Mouse (Mus musculus) hindbrain, embryonic 12.5 days (tissue): ENCODE measurements around the gene Ikzf2. TPM values are rescaled to one million over a fixed set of nuclear protein-coding genes. Genes with fewer than 3 reads are reported as not detected.

Source experiments
- ATAC-seq: fragments of 200-750 bp; cut with Nextera tagmentation; 2 replicates; pipeline ENCODE4 v1.8.0; 2017; ENCODE audit warnings: moderate TSS enrichment; ENCODE audit not compliant: low FRiP score
- H3K27ac ChIP-seq: fragments of 300-500 bp; sonication (generic); 2 replicates; pipeline ENCODE4 v1.5.1; 2016; ENCODE audit warnings: mild to moderate bottlenecking
- H3K27me3 ChIP-seq: fragments of 300-500 bp; sonication (generic); 2 replicates; pipeline ENCODE4 v1.6.1; 2016; ENCODE audit warnings: mild to moderate bottlenecking
- H3K36me3 ChIP-seq: fragments of 300-500 bp; sonication (generic); 2 replicates; pipeline ENCODE4 v1.6.1; 2016; ENCODE audit warnings: mild to moderate bottlenecking
- H3K4me1 ChIP-seq: fragments of 300-500 bp; sonication (generic); 2 replicates; pipeline ENCODE4 v1.6.1; 2016
- H3K4me2 ChIP-seq: fragments of 300-500 bp; sonication (generic); replicated peaks from 2 replicates; pipeline ENCODE4 v1.6.1; 2016; ENCODE audit warnings: mild to moderate bottlenecking
- H3K4me3 ChIP-seq: fragments of 300-500 bp; sonication (generic); 2 replicates; pipeline ENCODE4 v1.5.1; 2016; ENCODE audit warnings: mild to moderate bottlenecking
- H3K9ac ChIP-seq: fragments of 300-500 bp; sonication (generic); 2 replicates; pipeline ENCODE4 v1.6.1; 2016; ENCODE audit warnings: mild to moderate bottlenecking, moderate library complexity
- H3K9me3 ChIP-seq: fragments of 300-500 bp; sonication (generic); replicated peaks from 2 replicates; pipeline ENCODE4 v1.6.1; 2016; ENCODE audit warnings: mild to moderate bottlenecking
- WGBS: fragments of 180-500 bp; shearing (Covaris S2); methylation state at CpG from one replicate; pipeline ENCODE4 v1.1.7; 2016; 5-methylcytosine and 5-hydroxymethylcytosine counted together
- polyA plus RNA-seq: library from polyadenylated mRNA; unstranded; fragments of >200 nt; fragmentation: Nextera tagmentation; extraction: Ambion mirVana; gene quantifications from 2 replicates; pipeline ENCODE4 v1.2.1, GENCODE M21; 2016

The Ikzf2 gene
- polyA plus RNA-seq, 1 experiment from 2014 or later = 6.2 TPM

- ATAC-seq = no peak
- 91% methylated on average over 5 of the region's 5 CpGs for WGBS
Observed at GRCm38 (mm10) chr1:69559443-69560090, 127.5 kb downstream of the Ikzf2 start.

GRCm38 (mm10) chr1:69555636-69556151 lies 131.4 kb downstream of the Ikzf2 start:
- Histone ChIP-seq H3K27ac (no peak overlapping the region), H3K9me3 (no peaks in the 10 kb centered on the region), H3K4me3 (no peak overlapping the region), H3K36me3 (no peaks in the 10 kb centered on the region), H3K27me3 (no peaks in the 10 kb centered on the region), H3K4me2 (no peak overlapping the region), H3K4me1 (no peaks in the 10 kb centered on the region), H3K9ac (no peak overlapping the region)
- ATAC-seq = no peak
- WGBS = 96% methylated on average over 5 of the region's 5 CpGs

More at GRCm38 (mm10) chr1:69559443-69560090, 127.5 kb downstream of the Ikzf2 start:
- no peak overlapping the region for H3K4me3 ChIP-seq
- no peak overlapping the region for H3K9ac ChIP-seq
- no peaks in the 10 kb centered on the region for H3K36me3 ChIP-seq
- no peak overlapping the region for H3K4me2 ChIP-seq
- H3K4me1 ChIP-seq = no peaks in the 10 kb centered on the region
- no peaks in the 10 kb centered on the region for H3K27me3 ChIP-seq
- H3K9me3 ChIP-seq = no peaks in the 10 kb centered on the region
- H3K27ac ChIP-seq = no peak overlapping the region

- H3K4me3 ChIP-seq = no peak overlapping the region
- WGBS = 91% methylated on average over 4 of the region's 4 CpGs
- H3K27ac ChIP-seq = no peak overlapping the region
- no peaks in the 10 kb centered on the region for H3K27me3 ChIP-seq
- no peak overlapping the region for H3K9ac ChIP-seq
- no peaks in the 10 kb centered on the region for H3K9me3 ChIP-seq
- no peak overlapping the region for H3K4me2 ChIP-seq
- H3K4me1 ChIP-seq = no peaks in the 10 kb centered on the region
- no peaks in the 10 kb centered on the region for H3K36me3 ChIP-seq
- ATAC-seq = no peak
Observed at GRCm38 (mm10) chr1:69549987-69550386, 137.1 kb downstream of the Ikzf2 start.

GRCm38 (mm10) chr1:69545885-69546253 lies 141.2 kb downstream of the Ikzf2 start:
- WGBS = 95% methylated on average over 1 of the region's 1 CpGs

GRCm38 (mm10) chr1:69545217-69545884 lies 141.7 kb downstream of the Ikzf2 start:
- Histone ChIP-seq H3K4me2 (no peak overlapping the region), H3K9me3 (no peaks in the 10 kb centered on the region), H3K36me3 (no peaks in the 10 kb centered on the region), H3K9ac (no peak overlapping the region), H3K4me1 (no peaks in the 10 kb centered on the region), H3K27ac (no peak overlapping the region), H3K27me3 (no peaks in the 10 kb centered on the region), H3K4me3 (no peak overlapping the region)
- WGBS = 94% methylated on average over 8 of the region's 8 CpGs
- ATAC-seq = no peak

More at GRCm38 (mm10) chr1:69545885-69546253, 141.2 kb downstream of the Ikzf2 start:
- no peak for ATAC-seq
- Histone ChIP-seq H3K9ac (no peak overlapping the region), H3K36me3 (no peaks in the 10 kb centered on the region), H3K4me2 (no peak overlapping the region), H3K27me3 (no peaks in the 10 kb centered on the region), H3K9me3 (no peaks in the 10 kb centered on the region), H3K4me3 (no peak overlapping the region), H3K27ac (no peak overlapping the region), H3K4me1 (no peaks in the 10 kb centered on the region)

GRCm38 (mm10) chr1:69543774-69544597 lies 143.1 kb downstream of the Ikzf2 start:
- WGBS = 89% methylated on average over 6 of the region's 6 CpGs
- no peak overlapping the region for H3K4me2 ChIP-seq
- no peak overlapping the region for H3K9ac ChIP-seq
- ATAC-seq = no peak
- no peaks in the 10 kb centered on the region for H3K27me3 ChIP-seq
- no peak overlapping the region for H3K27ac ChIP-seq
- H3K4me3 ChIP-seq = no peak overlapping the region
- H3K9me3 ChIP-seq = no peaks in the 10 kb centered on the region
- H3K4me1 ChIP-seq = no peaks in the 10 kb centered on the region
- no peaks in the 10 kb centered on the region for H3K36me3 ChIP-seq

GRCm38 (mm10) chr1:69542546-69542945 lies 144.5 kb downstream of the Ikzf2 start:
- no peak overlapping the region for H3K4me2 ChIP-seq
- no peak overlapping the region for H3K4me3 ChIP-seq
- no peak overlapping the region for H3K27ac ChIP-seq
- WGBS = 92% methylated on average over 3 of the region's 3 CpGs
- no peaks in the 10 kb centered on the region for H3K36me3 ChIP-seq
- no peaks in the 10 kb centered on the region for H3K27me3 ChIP-seq
- peaks cover 5% of the 10 kb centered on the region; the same call in 1 of the 2 replicates for H3K4me1 ChIP-seq
- ATAC-seq = no peak
- no peak overlapping the region for H3K9ac ChIP-seq
- H3K9me3 ChIP-seq = no peaks in the 10 kb centered on the region

- WGBS = 31% methylated on average over 7 of the region's 7 CpGs
- H3K36me3 ChIP-seq = no peaks in the 10 kb centered on the region
- H3K27ac ChIP-seq = no peak overlapping the region
- no peak overlapping the region for H3K9ac ChIP-seq
- H3K9me3 ChIP-seq = no peaks in the 10 kb centered on the region
- no peak for ATAC-seq
- H3K4me3 ChIP-seq = no peak overlapping the region
- no peak overlapping the region for H3K4me2 ChIP-seq
- peaks cover 5% of the 10 kb centered on the region; the same call in 1 of the 2 replicates for H3K4me1 ChIP-seq
- H3K27me3 ChIP-seq = no peaks in the 10 kb centered on the region
Observed at GRCm38 (mm10) chr1:69538663-69539062, 148.4 kb downstream of the Ikzf2 start.

- Histone ChIP-seq H3K4me2 (no peak overlapping the region), H3K9me3 (no peaks in the 10 kb centered on the region), H3K36me3 (no peaks in the 10 kb centered on the region), H3K27ac (no peak overlapping the region), H3K27me3 (no peaks in the 10 kb centered on the region), H3K9ac (no peak overlapping the region), H3K4me3 (no peak overlapping the region), H3K4me1 (peaks cover 5% of the 10 kb centered on the region; the same call in 1 of the 2 replicates)
- ATAC-seq = no peak
- 56% methylated on average over 3 of the region's 3 CpGs for WGBS
Observed at GRCm38 (mm10) chr1:69537619-69538018, 149.4 kb downstream of the Ikzf2 start.

GRCm38 (mm10) chr1:69535507-69535906 lies 151.5 kb downstream of the Ikzf2 start:
- Histone ChIP-seq H3K4me2 (no peak overlapping the region), H3K4me3 (no peak overlapping the region), H3K27me3 (no peaks in the 10 kb centered on the region), H3K4me1 (peaks cover 5% of the 10 kb centered on the region; the same call in 1 of the 2 replicates), H3K9me3 (no peaks in the 10 kb centered on the region), H3K36me3 (no peaks in the 10 kb centered on the region), H3K9ac (no peak overlapping the region), H3K27ac (no peak overlapping the region)
- 42% methylated on average over 4 of the region's 4 CpGs for WGBS
- no peak for ATAC-seq

GRCm38 (mm10) chr1:69533048-69533447 lies 154.0 kb downstream of the Ikzf2 start:
- Histone ChIP-seq H3K4me3 (no peak overlapping the region), H3K4me2 (no peak overlapping the region), H3K27ac (no peak overlapping the region), H3K27me3 (no peaks in the 10 kb centered on the region), H3K36me3 (no peaks in the 10 kb centered on the region), H3K9ac (no peak overlapping the region), H3K4me1 (no peaks in the 10 kb centered on the region), H3K9me3 (no peaks in the 10 kb centered on the region)
- no peak for ATAC-seq
- 91% methylated on average over 10 of the region's 10 CpGs for WGBS

GRCm38 (mm10) chr1:69528696-69529095 lies 158.3 kb downstream of the Ikzf2 start:
- 92% methylated on average over 4 of the region's 4 CpGs for WGBS
- H3K36me3 ChIP-seq = no peaks in the 10 kb centered on the region

More at GRCm38 (mm10) chr1:69528696-69529095, 158.3 kb downstream of the Ikzf2 start:
- ATAC-seq = no peak
- Histone ChIP-seq H3K27ac (no peak overlapping the region), H3K9ac (no peak overlapping the region), H3K4me3 (no peak overlapping the region), H3K9me3 (no peaks in the 10 kb centered on the region), H3K27me3 (no peaks in the 10 kb centered on the region), H3K4me2 (no peak overlapping the region), H3K4me1 (no peaks in the 10 kb centered on the region)
